Mouse (Mus musculus) E14TG2a.4 (cell line): ENCODE data around the gene Ptprm.

Source experiments
- CTCF ChIP-seq: conservative IDR thresholded peaks from 2 replicates; pipeline ENCODE4 v1.5.1; 2014; ENCODE audit warnings: low read length
- POU5F1 ChIP-seq: IDR thresholded peaks from 2 replicates; pipeline ENCODE4 v1.6.1; 2014; ENCODE audit warnings: low read length, borderline replicate concordance

DNA sequence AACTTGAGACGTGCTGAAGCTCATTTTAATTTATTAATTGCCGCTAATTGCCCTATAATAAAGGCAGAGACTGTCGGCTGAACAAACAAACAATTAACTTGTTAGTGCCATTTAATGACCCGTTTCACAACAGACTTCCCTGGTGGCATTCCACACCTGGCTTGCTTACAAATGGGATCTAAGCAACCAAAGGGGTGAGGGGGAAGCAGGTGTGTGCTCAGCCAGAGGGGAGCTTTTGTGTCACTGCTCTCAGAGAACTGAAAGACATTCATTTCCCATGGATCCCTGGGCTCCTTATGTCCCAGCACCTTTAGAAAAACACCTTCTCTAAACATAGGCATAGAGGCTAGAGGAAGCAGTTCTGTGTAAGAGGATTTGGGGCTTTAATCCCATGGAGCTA is 536.9 kb downstream of the Ptprm start:
- TF ChIP-seq CTCF: no peak
- TF ChIP-seq POU5F1: no peak
